Mouse (Mus musculus): ENCODE data around the gene Smad6. TPM values are rescaled to one million over a fixed set of nuclear protein-coding genes. Genes with fewer than 3 reads are reported as not detected.

Gene Smad6
- polyA plus RNA-seq, 2 experiments: 12.0 to 23.5 TPM

GRCm38 (mm10) chr9:63952591-63952990 is 69.3 kb downstream of the Smad6 start:
- DNase-seq (ENCODE audit: low spot score): no peak
- Histone ChIP-seq H3K36me3 (ENCODE audit: control insufficient read depth, insufficient read depth, low read length) (peaks cover 25% of the 10 kb centered on the region), H3K4me1 (ENCODE audit: control insufficient read depth, insufficient read depth, low read length) (peaks cover 7% of the 10 kb centered on the region), H3K9ac (ENCODE audit: low read depth, low read length, severe bottlenecking) (no peak overlapping the region), H3K4me2 (replicated peaks; ENCODE audit: low read depth, low read length, severe bottlenecking) (no peak overlapping the region), H3K4me3 (replicated peaks; ENCODE audit: low read length) (no peak overlapping the region), H3K9me3 (ENCODE audit: control insufficient read depth, low read length) (no peaks in the 10 kb centered on the region), H3K27ac (replicated peaks; ENCODE audit: low read depth, low read length) (no peak overlapping the region), H3K27me3 (ENCODE audit: control insufficient read depth, insufficient read depth, low read length) (no peaks in the 10 kb centered on the region)
- 91% methylated on average over 2 of the region's 2 CpGs for WGBS
- ATAC-seq (ENCODE audit: low FRiP score, low read depth): no peak
- TF ChIP-seq POLR2A (IDR thresholded peaks at IDR 0.05; ENCODE audit: borderline replicate concordance, extremely low read depth, insufficient read depth, insufficient read length): no peak

- ATAC-seq (ENCODE audit: low FRiP score, low read depth) (no peak), DNase-seq (ENCODE audit: low spot score) (no peak)
- H3K4me2 ChIP-seq (replicated peaks; ENCODE audit: low read depth, low read length, severe bottlenecking): no peak overlapping the region
- H3K9me3 ChIP-seq (ENCODE audit: control insufficient read depth, low read length): no peaks in the 10 kb centered on the region
- H3K36me3 ChIP-seq (ENCODE audit: control insufficient read depth, insufficient read depth, low read length): peaks cover 25% of the 10 kb centered on the region
- H3K27me3 ChIP-seq (ENCODE audit: control insufficient read depth, insufficient read depth, low read length): no peaks in the 10 kb centered on the region
- H3K27ac ChIP-seq (replicated peaks; ENCODE audit: low read depth, low read length): no peak overlapping the region
- H3K4me3 ChIP-seq (replicated peaks; ENCODE audit: low read length): no peak overlapping the region
- no peaks in the 10 kb centered on the region for H3K4me1 ChIP-seq (ENCODE audit: control insufficient read depth, insufficient read depth, low read length)
- no peak for TF ChIP-seq POLR2A (IDR thresholded peaks at IDR 0.05; ENCODE audit: borderline replicate concordance, extremely low read depth, insufficient read depth, insufficient read length)
- no peak overlapping the region for H3K9ac ChIP-seq (ENCODE audit: low read depth, low read length, severe bottlenecking)
- 23% methylated on average over 4 of the region's 4 CpGs for WGBS
These were observed 71.5 kb downstream of the Smad6 start for GRCm38 (mm10) chr9:63950357-63950756.

GRCm38 (mm10) chr9:63949393-63949792 is 72.5 kb downstream of the Smad6 start:
- DNase-seq (ENCODE audit: low spot score) (no peak), ATAC-seq (ENCODE audit: low FRiP score, low read depth) (no peak)
- no peak overlapping the region for H3K9ac ChIP-seq (ENCODE audit: low read depth, low read length, severe bottlenecking)
- no peak overlapping the region for H3K4me3 ChIP-seq (replicated peaks; ENCODE audit: low read length)
- H3K4me2 ChIP-seq (replicated peaks; ENCODE audit: low read depth, low read length, severe bottlenecking): no peak overlapping the region
- no peaks in the 10 kb centered on the region for H3K9me3 ChIP-seq (ENCODE audit: control insufficient read depth, low read length)
- WGBS: 65% methylated on average over 4 of the region's 4 CpGs
- H3K27me3 ChIP-seq (ENCODE audit: control insufficient read depth, insufficient read depth, low read length): no peaks in the 10 kb centered on the region
- no peaks in the 10 kb centered on the region for H3K4me1 ChIP-seq (ENCODE audit: control insufficient read depth, insufficient read depth, low read length)
- TF ChIP-seq POLR2A (IDR thresholded peaks at IDR 0.05; ENCODE audit: borderline replicate concordance, extremely low read depth, insufficient read depth, insufficient read length): no peak
- peaks cover 25% of the 10 kb centered on the region for H3K36me3 ChIP-seq (ENCODE audit: control insufficient read depth, insufficient read depth, low read length)
- no peak overlapping the region for H3K27ac ChIP-seq (replicated peaks; ENCODE audit: low read depth, low read length)

- Histone ChIP-seq H3K36me3 (ENCODE audit: control insufficient read depth, insufficient read depth, low read length) (no peaks in the 10 kb centered on the region), H3K4me1 (ENCODE audit: control insufficient read depth, insufficient read depth, low read length) (peaks cover 18% of the 10 kb centered on the region), H3K4me2 (replicated peaks; ENCODE audit: low read depth, low read length, severe bottlenecking) (no peak overlapping the region), H3K27ac (replicated peaks; ENCODE audit: low read depth, low read length) (peak overlapping the region; percentile 73), H3K9ac (ENCODE audit: low read depth, low read length, severe bottlenecking) (0 out of 2 replicates have a peak overlapping the region, but pooled peaks have one; percentile 12), H3K4me3 (replicated peaks; ENCODE audit: low read length) (no peak overlapping the region), H3K27me3 (ENCODE audit: control insufficient read depth, insufficient read depth, low read length) (no peaks in the 10 kb centered on the region), H3K9me3 (ENCODE audit: control insufficient read depth, low read length) (no peaks in the 10 kb centered on the region)
- WGBS: 38% methylated on average over 2 of the region's 2 CpGs
- ATAC-seq (ENCODE audit: low FRiP score, low read depth) (no peak), DNase-seq (ENCODE audit: low spot score) (no peak)
- TF ChIP-seq POLR2A (IDR thresholded peaks at IDR 0.05; ENCODE audit: borderline replicate concordance, extremely low read depth, insufficient read depth, insufficient read length): no peak
These were observed 79.3 kb downstream of the Smad6 start for GRCm38 (mm10) chr9:63942608-63942982.

- Histone ChIP-seq H3K27me3 (ENCODE audit: control insufficient read depth, insufficient read depth, low read length) (no peaks in the 10 kb centered on the region), H3K27ac (replicated peaks; ENCODE audit: low read depth, low read length) (peak overlapping the region; percentile 73), H3K9ac (ENCODE audit: low read depth, low read length, severe bottlenecking) (peak overlapping the region; percentile 45), H3K4me2 (replicated peaks; ENCODE audit: low read depth, low read length, severe bottlenecking) (no peak overlapping the region), H3K4me1 (ENCODE audit: control insufficient read depth, insufficient read depth, low read length) (peaks cover 22% of the 10 kb centered on the region), H3K9me3 (ENCODE audit: control insufficient read depth, low read length) (no peaks in the 10 kb centered on the region), H3K36me3 (ENCODE audit: control insufficient read depth, insufficient read depth, low read length) (no peaks in the 10 kb centered on the region), H3K4me3 (replicated peaks; ENCODE audit: low read length) (no peak overlapping the region)
- no peak for TF ChIP-seq POLR2A (IDR thresholded peaks at IDR 0.05; ENCODE audit: borderline replicate concordance, extremely low read depth, insufficient read depth, insufficient read length)
- DNase-seq (ENCODE audit: low spot score) (no peak), ATAC-seq (ENCODE audit: low FRiP score, low read depth) (peak; percentile 50)
- 42% methylated on average over 12 of the region's 12 CpGs for WGBS
These were observed 79.9 kb downstream of the Smad6 start for GRCm38 (mm10) chr9:63941747-63942607.
